12 mouse cellular contexts compared by ENCODE assay signal in genomic region chr16:91475753-91476152, GRCm38 (mm10). TPM values are rescaled to one million over a fixed set of nuclear protein-coding genes. Genes with fewer than 3 reads are reported as not detected.
A peak's percentile ranks its signal among the peaks of the same experiment; 100 is the strongest.
DNase-seq lines count a peak whose midpoint lies in the region; ATAC-seq and TF ChIP-seq lines count a peak whose summit lies in the region.
"Had no signal": no experiment of that assay in that cellular context is flagged by ENCODE, and none has a peak within 500 bp of the region (broad histone marks: within the 10 kb centered on the region; RNA-seq: fewer than 3 reads in every experiment).

No protein-coding gene starts in this region.

- H3K79me3 ChIP-seq in C2C12 (ENCODE audit: low read depth) = no peaks in the 10 kb centered on the region

- H3K27me3 ChIP-seq in C2C12 (ENCODE audit: control insufficient read depth, insufficient read depth, insufficient read length) = no peaks in the 10 kb centered on the region
- H3K27me3 ChIP-seq: hindbrain, embryonic 12.5 days had no signal

- peak; percentile 62 to 63 for DNase-seq in CD8-positive naive resting alpha-beta T cell, adult 2 months (ENCODE audit: low read depth in 2 of 2, low spot score in 2 of 2)
- DNase-seq in natural killer cell, adult 2 months (ENCODE audit: low spot score in 2 of 2) = peak; percentile 83 to 87
- no peak for DNase-seq in heart, adult 9 months (ENCODE audit: low spot score in 2 of 2)
- no peak for DNase-seq in heart, adult 18-20 months
- no peak for DNase-seq in heart, postnatal 4 days
- DNase-seq: cerebellum, postnatal 36 days; forebrain, postnatal 0 days; kidney, postnatal 10 days; right cerebral cortex, postnatal 25 days had no signal

- H3ac ChIP-seq in C2C12 (ENCODE audit: control insufficient read depth, insufficient read length, low read depth) = no peak overlapping the region

- H3K36me3 ChIP-seq in C2C12 (ENCODE audit: control insufficient read depth, insufficient read depth) = no peaks in the 10 kb centered on the region
- H3K36me3 ChIP-seq: hindbrain, embryonic 12.5 days had no signal

- 0 out of 2 replicates have a peak, but pooled peaks have one; percentile 31 for ATAC-seq in common myeloid progenitor, adult 5-6 weeks (replicated peaks; ENCODE audit: low read depth, poor library complexity, severe bottlenecking)
- ATAC-seq: forebrain, postnatal 0 days had no signal

- no peak overlapping the region for H3K4me3 ChIP-seq in C2C12 (ENCODE audit: insufficient read depth, poor library complexity, severe bottlenecking)
- H3K4me3 ChIP-seq: hindbrain, embryonic 12.5 days had no signal

- no peaks in the 10 kb centered on the region for H3K79me2 ChIP-seq in C2C12 (ENCODE audit: control insufficient read depth, insufficient read depth)

- no peak for TF ChIP-seq CTCF in C2C12 (IDR thresholded peaks at IDR 0.05; ENCODE audit: control insufficient read depth, insufficient read depth, insufficient read length)

TF ChIP-seq in C2C12, 6 proteins besides CTCF, POLR2A, EP300 and RAD21:
- TF ChIP-seq MAX (IDR thresholded peaks at IDR 0.05) = no peak
- TF ChIP-seq MYOG (IDR thresholded peaks at IDR 0.05; ENCODE audit: control insufficient read depth, extremely low read depth, insufficient read length) = no peak
- TF ChIP-seq FOSL1 (IDR thresholded peaks at IDR 0.05; ENCODE audit: insufficient read depth, low read length, poor library complexity, severe bottlenecking) = peak; percentile 82
- TF ChIP-seq CEBPB (IDR thresholded peaks at IDR 0.05; ENCODE audit: low read depth) = peak; percentile 20
- TF ChIP-seq USF1 (IDR thresholded peaks at IDR 0.05; ENCODE audit: low read depth) = peak; percentile 22
- no peak for TF ChIP-seq MYOD1 (IDR thresholded peaks at IDR 0.05; ENCODE audit: control insufficient read depth, insufficient read length, low read depth)

RNA-seq across cellular contexts. Expression of gene Ifnar1, which starts 9.3 kb away (rescaled TPM):
- 18.1 TPM for polyA plus RNA-seq in C2C12 (2012; fragmentation: generic; extraction: Trizol)
- total RNA-seq in common myeloid progenitor, adult 5-6 weeks (2017) = 34.6 and 43.3 TPM in 2 replicates
- total RNA-seq in heart, adult 18-20 months (2021) = 10 to 100 TPM; 19.0 to 23.1 TPM
- 10 to 100 TPM; 50.3 to 56.0 TPM for total RNA-seq in heart, postnatal 4 days (2021)

Comparison
In these comparisons a context has a peak if more than half of its experiments do, and no peak if none do; other contexts are left out.
1. DNase-seq: peak in CD8-positive naive resting alpha-beta T cell, adult 2 months (2 of 2) and natural killer cell, adult 2 months (2 of 2); none in heart, adult 9 months (0 of 2), heart, adult 18-20 months (0 of 2) and heart, postnatal 4 days (single experiment).